Mouse (Mus musculus): ENCODE results near the gene Npr2.
"Not testable (repeated sequence)": the region's sequence is repeated elsewhere in the genome, so short reads cannot be mapped to it uniquely, and the experiment has no call there.

Npr2 gene

GRCm38 (mm10) chr4:43631046-43631955 lies at the start of gene Npr2:
Gene Npr2 (plus strand): TSS chr4:43631935.
- DNase-seq (ENCODE audit: low read depth, low spot score): no peak

- DNase-seq (ENCODE audit: low read depth, low spot score): no peak
Observed at GRCm38 (mm10) chr4:43582241-43582640, 49.5 kb upstream of the Npr2 start.

GRCm38 (mm10) chr4:43583421-43583820 lies 48.3 kb upstream of the Npr2 start:
- no peak for DNase-seq (ENCODE audit: low read depth, low spot score)

- DNase-seq (ENCODE audit: low read depth, low spot score): no peak
Observed at GRCm38 (mm10) chr4:43584444-43585416, 47.0 kb upstream of the Npr2 start, which contains the start of gene Msmp. Gene Msmp (minus strand): TSS chr4:43584494.

GRCm38 (mm10) chr4:43585682-43586081 lies 46.1 kb upstream of the Npr2 start:
- no peak for DNase-seq (ENCODE audit: low read depth, low spot score)

GRCm38 (mm10) chr4:43586411-43586810 lies 45.3 kb upstream of the Npr2 start:
- DNase-seq (ENCODE audit: low read depth, low spot score): no peak

GRCm38 (mm10) chr4:43587681-43588080 lies 44.1 kb upstream of the Npr2 start:
- DNase-seq (ENCODE audit: low read depth, low spot score): no peak

GRCm38 (mm10) chr4:43591543-43591942 lies 40.2 kb upstream of the Npr2 start:
- DNase-seq (ENCODE audit: low read depth, low spot score): no peak

- DNase-seq (ENCODE audit: low read depth, low spot score): no peak
Observed at GRCm38 (mm10) chr4:43591961-43592360, 39.8 kb upstream of the Npr2 start.

GRCm38 (mm10) chr4:43593453-43593852 lies 38.3 kb upstream of the Npr2 start:
- no peak for DNase-seq (ENCODE audit: low read depth, low spot score)

GRCm38 (mm10) chr4:43596597-43596996 lies 35.1 kb upstream of the Npr2 start:
- DNase-seq (ENCODE audit: low read depth, low spot score): not testable (repeated sequence)

- no peak for DNase-seq (ENCODE audit: low read depth, low spot score)
Observed at GRCm38 (mm10) chr4:43598200-43598599, 33.5 kb upstream of the Npr2 start.

GRCm38 (mm10) chr4:43598650-43599380 lies 32.9 kb upstream of the Npr2 start:
- no peak for DNase-seq (ENCODE audit: low read depth, low spot score)

GRCm38 (mm10) chr4:43600195-43600934 lies 31.4 kb upstream of the Npr2 start:
- no peak for DNase-seq (ENCODE audit: low read depth, low spot score)

GRCm38 (mm10) chr4:43604099-43604498 lies 27.6 kb upstream of the Npr2 start:
- no peak for DNase-seq (ENCODE audit: low read depth, low spot score)

GRCm38 (mm10) chr4:43604751-43605685 lies 26.7 kb upstream of the Npr2 start:
- DNase-seq (ENCODE audit: low read depth, low spot score): peak; percentile 20

GRCm38 (mm10) chr4:43612534-43612933 lies 19.2 kb upstream of the Npr2 start:
- DNase-seq (ENCODE audit: low read depth, low spot score): no peak

GRCm38 (mm10) chr4:43613060-43613730 lies 18.5 kb upstream of the Npr2 start:
- DNase-seq (ENCODE audit: low read depth, low spot score): no peak

GRCm38 (mm10) chr4:43620146-43620778 lies 11.5 kb upstream of the Npr2 start:
- no peak for DNase-seq (ENCODE audit: low read depth, low spot score)
